Mouse (Mus musculus) liver, embryonic 13.5 days (tissue): ENCODE measurements around the gene Gna13. TPM values are rescaled to one million over a fixed set of nuclear protein-coding genes. Genes with fewer than 3 reads are reported as not detected.

ENCODE experiments used
- ATAC-seq: fragments of 200-750 bp; cut with Nextera tagmentation; 2 replicates; pipeline ENCODE4 v1.8.0; 2017; ENCODE audit warnings: low read depth, mild to moderate bottlenecking, moderate number of reproducible peaks, moderate library complexity
- DNase-seq: peaks from one replicate; pipeline ENCODE4 v3.0.0; 2022
- H3K27ac ChIP-seq: fragments of 300-500 bp; sonication (generic); 2 replicates; pipeline ENCODE4 v1.5.1; 2015; ENCODE audit warnings: moderate library complexity, mild to moderate bottlenecking, inconsistent platforms
- H3K27me3 ChIP-seq: fragments of 300-500 bp; sonication (generic); 2 replicates; pipeline ENCODE4 v1.6.1; 2015; ENCODE audit warnings: mild to moderate bottlenecking, inconsistent platforms
- H3K36me3 ChIP-seq: fragments of 300-500 bp; sonication (generic); 2 replicates; pipeline ENCODE4 v1.6.1; 2015; ENCODE audit warnings: mild to moderate bottlenecking, inconsistent platforms
- H3K4me1 ChIP-seq: fragments of 300-500 bp; sonication (generic); replicated peaks from 2 replicates; pipeline ENCODE4 v1.6.1; 2015; ENCODE audit warnings: inconsistent platforms
- H3K4me2 ChIP-seq: fragments of 300-500 bp; sonication (generic); 2 replicates; pipeline ENCODE4 v1.6.1; 2015; ENCODE audit warnings: inconsistent platforms, mild to moderate bottlenecking, moderate library complexity
- H3K4me3 ChIP-seq: fragments of 300-500 bp; sonication (generic); replicated peaks from 2 replicates; pipeline ENCODE4 v1.5.1; 2015; ENCODE audit warnings: mild to moderate bottlenecking, inconsistent platforms
- H3K9ac ChIP-seq: fragments of 300-500 bp; sonication (generic); 2 replicates; pipeline ENCODE4 v1.6.1; 2015; ENCODE audit warnings: mild to moderate bottlenecking, inconsistent platforms
- H3K9me3 ChIP-seq: fragments of 300-500 bp; sonication (generic); replicated peaks from 2 replicates; pipeline ENCODE4 v1.6.1; 2016; ENCODE audit warnings: inconsistent platforms
- WGBS: fragments of 180-500 bp; shearing (Covaris S2); methylation state at CpG from one replicate; pipeline ENCODE4 v1.1.7; 2015; ENCODE audit not compliant: insufficient replicate concordance; 5-methylcytosine and 5-hydroxymethylcytosine counted together
- polyA plus RNA-seq: library from polyadenylated mRNA; unstranded; fragments of >200 nt; fragmentation: Nextera tagmentation; extraction: Ambion mirVana; gene quantifications from 2 replicates; pipeline ENCODE4 v1.2.1, GENCODE M21; 2015

Gna13 gene
- polyA plus RNA-seq, 1 experiment from 2014 or later: 14.3 TPM

DNA sequence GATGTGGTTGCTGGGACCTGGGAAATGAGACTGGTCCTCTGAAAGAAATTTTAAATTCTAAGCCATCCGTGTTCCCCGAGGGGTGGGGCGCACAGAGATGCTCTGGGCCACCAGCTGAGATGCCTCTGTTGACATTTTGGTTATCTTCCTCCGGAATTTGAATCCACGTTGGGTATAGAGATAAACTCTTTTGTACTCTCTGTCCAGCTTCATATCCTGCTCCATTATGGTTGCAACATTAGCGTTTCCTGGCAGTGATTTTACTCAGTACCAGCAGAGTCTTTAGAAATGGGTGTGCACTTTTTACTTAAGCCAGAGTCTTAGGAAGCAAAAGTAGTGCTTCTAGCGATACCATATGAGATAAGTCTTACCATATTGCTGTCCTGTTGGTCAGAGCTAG lies 15.4 kb downstream of the Gna13 start:
- Histone ChIP-seq H3K4me3 (no peak overlapping the region), H3K9me3 (no peaks in the 10 kb centered on the region), H3K4me2 (no peak overlapping the region), H3K9ac (no peak overlapping the region), H3K36me3 (peaks cover 11% of the 10 kb centered on the region), H3K27ac (no peak overlapping the region), H3K27me3 (no peaks in the 10 kb centered on the region), H3K4me1 (peaks cover 75% of the 10 kb centered on the region)
- ATAC-seq (no peak), DNase-seq (no peak)
- 49% methylated on average over 7 of the region's 7 CpGs for WGBS

DNA sequence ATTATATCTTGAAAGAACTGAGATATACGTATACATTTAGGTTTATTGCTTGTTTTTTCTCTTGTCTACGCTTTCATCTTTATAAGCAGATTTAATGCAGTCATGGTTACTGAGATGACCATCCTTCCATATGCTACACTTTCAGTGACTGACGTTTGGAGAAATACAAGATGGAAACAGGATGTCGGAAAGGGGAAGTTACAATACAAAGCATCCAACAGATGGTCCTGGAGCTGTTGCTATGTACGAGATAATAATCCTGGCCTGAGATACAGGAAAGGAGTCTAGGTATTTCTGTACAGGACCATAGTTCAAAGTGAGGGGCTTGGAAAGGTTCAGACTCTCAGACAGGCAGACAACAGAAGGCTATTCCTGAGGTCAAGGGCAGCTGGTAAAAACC lies 18.0 kb downstream of the Gna13 start:
- Histone ChIP-seq H3K4me3 (no peak overlapping the region), H3K9me3 (no peaks in the 10 kb centered on the region), H3K9ac (no peak overlapping the region), H3K36me3 (no peaks in the 10 kb centered on the region), H3K4me2 (no peak overlapping the region), H3K27me3 (no peaks in the 10 kb centered on the region), H3K27ac (no peak overlapping the region), H3K4me1 (peaks cover 66% of the 10 kb centered on the region)
- WGBS: 50% methylated on average over 5 of the region's 5 CpGs
- ATAC-seq: no peak
- no peak for DNase-seq

DNA sequence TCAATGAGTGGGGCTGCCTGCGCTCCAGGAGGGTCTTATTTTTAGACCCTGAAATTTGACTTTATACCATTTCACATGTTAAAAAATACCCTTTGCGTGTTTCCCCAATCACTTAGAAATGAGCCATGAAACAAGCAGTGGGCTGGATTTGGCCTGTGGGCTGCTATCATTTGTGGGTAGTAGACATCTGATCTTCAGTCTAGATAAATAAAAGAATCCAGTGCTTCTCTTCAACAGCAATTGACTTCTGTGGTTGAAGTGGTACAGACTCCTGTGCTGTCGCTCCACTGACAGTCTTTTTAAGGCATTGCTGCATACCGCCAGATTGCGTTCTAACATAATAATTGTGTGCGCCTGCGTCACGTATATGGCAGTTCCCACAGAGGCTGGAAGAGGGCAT lies 22.7 kb downstream of the Gna13 start:
- Histone ChIP-seq H3K4me1 (peaks cover 49% of the 10 kb centered on the region), H3K4me3 (no peak overlapping the region), H3K27ac (no peak overlapping the region), H3K27me3 (no peaks in the 10 kb centered on the region), H3K9me3 (no peaks in the 10 kb centered on the region), H3K9ac (no peak overlapping the region), H3K4me2 (no peak overlapping the region), H3K36me3 (0 out of 2 replicates have a peak, but pooled peaks cover 2% of the 10 kb centered on the region)
- 85% methylated on average over 8 of the region's 8 CpGs for WGBS
- ATAC-seq: no peak
- DNase-seq: no peak

DNA sequence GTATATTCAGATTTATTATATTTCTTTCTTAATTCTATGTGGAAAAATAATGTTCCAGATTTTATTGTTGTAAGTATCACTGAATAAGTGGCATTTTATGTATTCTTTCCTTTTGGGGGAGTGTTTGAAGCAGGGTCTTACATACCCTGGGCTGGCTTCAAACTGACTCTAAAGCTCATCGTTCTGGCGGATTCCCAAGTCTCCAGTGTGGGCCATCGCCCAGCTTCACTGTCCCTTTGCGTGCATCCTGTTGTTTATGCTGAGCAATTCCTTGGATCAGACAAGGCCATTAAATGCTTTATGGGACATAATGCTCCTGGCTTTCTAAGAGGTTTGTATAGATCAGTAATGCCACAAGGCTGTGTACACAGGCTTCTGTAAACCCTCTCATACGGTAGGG lies 26.4 kb downstream of the Gna13 start:
- Histone ChIP-seq H3K36me3 (peaks cover 19% of the 10 kb centered on the region), H3K4me3 (no peak overlapping the region), H3K9me3 (no peaks in the 10 kb centered on the region), H3K9ac (no peak overlapping the region), H3K4me1 (peaks cover 48% of the 10 kb centered on the region), H3K4me2 (no peak overlapping the region), H3K27ac (no peak overlapping the region), H3K27me3 (no peaks in the 10 kb centered on the region)
- no peak for DNase-seq
- no peak for ATAC-seq
- 88% methylated on average over 5 of the region's 5 CpGs for WGBS

DNA sequence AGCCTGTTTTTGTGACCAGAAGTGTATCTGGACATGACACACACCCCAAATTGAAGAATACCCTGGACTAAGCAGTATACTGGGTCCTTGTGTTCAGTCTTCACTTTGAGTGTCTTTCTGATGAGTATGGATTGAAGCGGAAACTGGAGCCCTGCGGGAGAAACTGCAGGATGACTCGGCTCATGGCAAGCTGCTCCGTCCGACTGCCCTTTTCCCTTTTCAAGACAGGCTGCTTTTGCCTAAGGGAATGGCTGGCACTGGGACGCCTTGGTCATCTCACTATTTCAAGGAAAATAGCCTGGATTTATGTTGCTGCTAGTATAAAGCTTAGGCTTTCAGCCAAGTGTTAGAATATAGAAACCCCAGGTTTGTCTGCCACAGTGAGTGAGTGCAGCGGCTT lies 28.6 kb downstream of the Gna13 start:
- WGBS: 90% methylated on average over 7 of the region's 7 CpGs
- H3K9ac ChIP-seq: no peak overlapping the region

DNA sequence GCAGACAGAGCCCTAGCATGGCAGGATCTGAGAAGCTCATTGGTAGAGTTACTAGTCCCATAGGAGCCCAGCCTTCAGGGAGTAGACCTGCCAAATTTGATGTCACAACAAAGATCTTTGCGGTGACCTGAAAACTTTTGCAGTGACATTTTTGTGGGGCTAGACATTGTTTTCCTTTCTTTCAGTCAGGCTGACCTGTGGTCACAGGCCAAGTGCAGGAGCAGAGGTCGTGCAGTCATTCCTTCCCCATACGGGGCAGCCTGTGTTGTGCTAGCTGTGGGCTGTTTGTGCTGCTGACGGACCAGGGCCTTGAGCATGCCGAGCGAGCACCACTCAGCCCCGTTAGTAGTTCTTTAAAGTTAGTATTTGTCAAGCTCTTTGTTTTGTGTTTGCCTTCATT lies 29.1 kb downstream of the Gna13 start:
- Histone ChIP-seq H3K36me3 (peaks cover 31% of the 10 kb centered on the region), H3K9me3 (no peaks in the 10 kb centered on the region), H3K27ac (0 out of 2 replicates have a peak overlapping the region, but pooled peaks have one; percentile 8), H3K4me3 (no peak overlapping the region), H3K4me1 (peaks cover 35% of the 10 kb centered on the region), H3K9ac (no peak overlapping the region), H3K27me3 (no peaks in the 10 kb centered on the region), H3K4me2 (no peak overlapping the region)
- DNase-seq: no peak
- 65% methylated on average over 7 of the region's 7 CpGs for WGBS
- ATAC-seq: no peak

More for the DNA sequence above, 28.6 kb downstream of the Gna13 start:
- DNase-seq (no peak), ATAC-seq (no peak)
- H3K4me3 ChIP-seq: no peak overlapping the region
- peaks cover 37% of the 10 kb centered on the region for H3K4me1 ChIP-seq
- no peaks in the 10 kb centered on the region for H3K9me3 ChIP-seq
- no peak overlapping the region for H3K4me2 ChIP-seq
- no peaks in the 10 kb centered on the region for H3K27me3 ChIP-seq
- H3K36me3 ChIP-seq: peaks cover 26% of the 10 kb centered on the region
- H3K27ac ChIP-seq: no peak overlapping the region

DNA sequence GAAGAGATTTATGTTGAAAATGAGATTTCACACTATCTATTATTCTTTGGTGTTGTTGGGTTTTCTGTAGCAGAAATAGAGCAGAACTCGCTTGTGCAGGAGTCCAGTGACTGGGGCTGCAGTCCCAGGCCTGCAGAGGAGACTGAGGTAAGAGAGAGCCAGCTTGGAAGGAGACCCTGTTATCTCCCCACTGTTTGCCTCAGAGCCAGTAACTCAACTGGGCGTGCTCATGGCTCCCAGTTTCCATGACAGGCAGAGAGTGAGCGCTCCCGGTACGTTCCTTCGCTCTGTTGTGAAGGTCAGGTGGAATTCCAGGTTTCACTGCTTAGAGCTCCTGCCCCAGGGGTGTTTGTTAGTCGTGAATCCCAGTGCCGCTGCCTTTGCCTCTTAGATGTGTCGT lies 30.0 kb downstream of the Gna13 start:
- DNase-seq (no peak), ATAC-seq (no peak)
- H3K4me1 ChIP-seq: peaks cover 27% of the 10 kb centered on the region
- no peaks in the 10 kb centered on the region for H3K9me3 ChIP-seq
- H3K27ac ChIP-seq: no peak overlapping the region
- H3K27me3 ChIP-seq: no peaks in the 10 kb centered on the region
- H3K4me3 ChIP-seq: no peak overlapping the region
- 87% methylated on average over 9 of the region's 9 CpGs for WGBS
- H3K36me3 ChIP-seq: peaks cover 38% of the 10 kb centered on the region
- no peak overlapping the region for H3K9ac ChIP-seq
- H3K4me2 ChIP-seq: no peak overlapping the region

DNA sequence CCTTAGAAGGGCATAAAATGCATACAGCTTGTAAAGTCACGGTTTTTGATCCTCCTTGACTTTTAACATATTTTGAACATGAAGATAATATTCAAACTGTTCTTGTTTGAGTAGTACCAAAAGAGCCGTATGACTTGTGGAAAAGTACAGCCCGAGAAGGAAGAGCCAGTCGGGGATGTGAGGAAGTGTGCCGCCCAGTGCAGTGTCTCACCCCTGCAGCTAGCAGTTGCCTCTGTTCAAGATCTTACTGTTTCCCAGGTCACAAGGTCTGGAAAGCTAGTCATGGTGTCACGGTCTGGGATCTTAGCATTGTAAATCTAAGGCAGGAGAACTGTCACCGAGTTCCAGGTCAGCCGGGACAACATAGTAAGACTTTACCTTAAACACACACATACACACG lies 32.1 kb downstream of the Gna13 start:
- no peak overlapping the region for H3K9ac ChIP-seq
- no peak for DNase-seq
- H3K9me3 ChIP-seq: no peaks in the 10 kb centered on the region
- peaks cover 45% of the 10 kb centered on the region for H3K36me3 ChIP-seq
- ATAC-seq: no peak
- WGBS: 81% methylated on average over 9 of the region's 9 CpGs
- no peaks in the 10 kb centered on the region for H3K27me3 ChIP-seq
- peaks cover 16% of the 10 kb centered on the region; the same call in 1 of the 2 replicates for H3K4me1 ChIP-seq
- no peak overlapping the region for H3K4me2 ChIP-seq
- H3K27ac ChIP-seq: no peak overlapping the region
- H3K4me3 ChIP-seq: no peak overlapping the region

DNA sequence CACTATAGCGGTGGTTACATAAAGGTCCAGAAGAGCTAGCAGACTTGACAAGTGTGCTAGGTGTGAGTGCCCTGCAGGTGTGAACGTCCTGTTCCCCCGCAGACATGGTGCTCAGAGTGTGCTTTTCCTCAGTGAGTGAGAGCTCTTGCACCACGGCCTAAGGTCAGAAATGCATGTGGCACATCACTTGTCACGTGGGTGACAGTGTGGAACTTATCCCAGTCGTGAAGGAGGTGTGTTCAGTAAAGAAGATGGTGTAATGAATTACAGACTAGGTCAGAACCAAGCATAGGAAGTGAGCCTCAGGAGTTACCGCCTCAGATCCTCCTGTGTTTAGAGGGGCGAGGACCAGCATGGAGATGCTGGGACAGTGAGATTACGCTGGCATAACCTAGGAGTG lies 32.7 kb downstream of the Gna13 start:
- ATAC-seq (no peak), DNase-seq (no peak)
- no peaks in the 10 kb centered on the region for H3K27me3 ChIP-seq
- peaks cover 45% of the 10 kb centered on the region for H3K36me3 ChIP-seq
- no peaks in the 10 kb centered on the region for H3K9me3 ChIP-seq
- WGBS: 88% methylated on average over 9 of the region's 9 CpGs
- no peak overlapping the region for H3K9ac ChIP-seq
- peaks cover 16% of the 10 kb centered on the region; the same call in 1 of the 2 replicates for H3K4me1 ChIP-seq
- H3K4me3 ChIP-seq: no peak overlapping the region
- no peak overlapping the region for H3K4me2 ChIP-seq
- H3K27ac ChIP-seq: no peak overlapping the region

DNA sequence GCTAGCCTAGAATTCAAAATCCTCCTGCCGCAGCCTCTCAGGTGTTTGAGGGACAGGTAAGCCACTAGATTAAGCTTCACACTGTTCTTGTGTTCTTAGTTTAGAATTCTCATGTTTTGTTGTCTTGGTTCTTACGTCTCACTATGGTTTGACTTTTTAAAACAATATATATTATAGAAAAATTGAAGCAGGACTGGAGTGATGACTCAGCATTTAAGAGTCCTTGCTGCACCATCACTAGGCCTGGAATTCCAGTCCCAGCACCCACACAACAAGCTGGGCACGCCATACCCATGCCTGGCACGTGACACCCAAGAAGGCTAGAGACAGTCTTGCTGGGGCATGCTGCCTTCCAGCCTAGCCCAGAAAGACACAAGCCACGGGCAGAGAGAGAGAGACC lies 43.8 kb downstream of the Gna13 start:
- 69% methylated on average over 5 of the region's 5 CpGs for WGBS

DNA sequence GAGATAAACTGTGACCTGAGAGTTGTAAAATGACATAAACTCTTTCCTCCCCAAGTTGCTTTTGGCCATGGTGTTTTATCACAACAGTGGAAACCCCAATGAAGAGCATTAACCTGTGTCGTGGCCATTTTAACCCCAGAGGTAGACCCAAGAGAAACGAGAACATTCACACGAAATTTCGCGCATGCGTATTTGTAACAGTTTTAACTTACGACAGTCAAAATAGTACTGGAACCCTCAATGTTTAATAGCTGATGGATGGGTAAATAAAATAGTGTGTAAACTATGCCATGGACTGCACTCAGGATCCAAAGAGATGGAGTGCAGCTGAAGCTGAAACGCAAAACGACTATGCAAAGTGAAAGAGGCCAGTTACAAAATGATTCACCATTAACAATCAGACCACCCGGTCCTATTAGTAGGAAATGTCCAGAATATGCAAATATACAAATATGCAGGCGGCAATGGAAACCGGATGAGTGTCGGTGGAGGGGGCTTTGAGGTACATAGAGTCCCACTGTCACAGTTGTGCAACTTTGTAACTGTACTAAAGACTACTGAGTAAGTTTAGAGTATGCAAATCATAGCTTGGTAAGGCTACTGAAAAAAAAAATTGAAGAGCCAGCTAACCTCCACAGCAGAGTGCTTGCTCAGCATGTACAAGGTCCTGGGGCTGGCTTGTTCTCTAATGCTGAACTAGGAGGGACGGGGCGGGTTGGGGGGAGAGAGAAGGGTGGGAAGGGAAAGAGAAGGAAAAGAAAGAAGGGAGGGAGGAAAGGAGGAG lies 47.8 kb downstream of the Gna13 start:
- no peak overlapping the region for H3K4me2 ChIP-seq
- no peaks in the 10 kb centered on the region for H3K36me3 ChIP-seq
- ATAC-seq: no peak
- H3K4me1 ChIP-seq: no peaks in the 10 kb centered on the region
- no peaks in the 10 kb centered on the region for H3K27me3 ChIP-seq
- no peak overlapping the region for H3K27ac ChIP-seq
- DNase-seq: no peak
- no peaks in the 10 kb centered on the region for H3K9me3 ChIP-seq
- no peak overlapping the region for H3K9ac ChIP-seq
- WGBS: 81% methylated on average over 15 of the region's 15 CpGs
- H3K4me3 ChIP-seq: no peak overlapping the region

More for the DNA sequence above, 43.8 kb downstream of the Gna13 start:
- H3K27me3 ChIP-seq: no peaks in the 10 kb centered on the region
- H3K4me1 ChIP-seq: no peaks in the 10 kb centered on the region
- H3K27ac ChIP-seq: no peak overlapping the region
- DNase-seq (no peak), ATAC-seq (no peak)
- no peaks in the 10 kb centered on the region for H3K9me3 ChIP-seq
- no peaks in the 10 kb centered on the region for H3K36me3 ChIP-seq
- H3K9ac ChIP-seq: no peak overlapping the region
- no peak overlapping the region for H3K4me2 ChIP-seq
- no peak overlapping the region for H3K4me3 ChIP-seq

DNA sequence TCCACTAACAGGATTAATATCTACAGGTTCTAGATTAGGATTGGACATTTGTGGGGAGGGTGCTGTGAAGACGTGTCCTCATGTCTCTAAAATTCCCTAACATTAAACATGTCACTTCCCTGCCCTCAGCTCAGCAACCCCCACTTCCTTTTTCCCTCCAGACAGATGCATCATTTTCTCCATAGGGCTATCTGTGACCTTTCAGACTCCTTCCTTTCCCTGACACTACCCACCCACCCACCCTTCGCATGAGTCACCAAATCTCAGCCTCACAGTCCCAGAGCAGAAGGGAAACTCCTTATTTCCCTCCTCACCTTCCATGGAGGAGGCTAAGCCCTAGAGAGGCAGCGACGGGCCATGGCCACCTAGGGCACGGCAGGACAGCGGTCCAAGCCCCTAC lies 51.0 kb downstream of the Gna13 start, which contains the start of gene 9930022D16Rik:
Gene 9930022D16Rik (plus strand): TSS at position 301 of the 400 bp plus-strand sequence.
- H3K9me3 ChIP-seq: no peaks in the 10 kb centered on the region
- ATAC-seq (no peak), DNase-seq (no peak)
- H3K4me3 ChIP-seq: no peak within 1 kb of the TSS
- H3K4me1 ChIP-seq: no peaks in the 10 kb centered on the region
- no peaks in the 10 kb centered on the region for H3K27me3 ChIP-seq
- no peaks in the 10 kb centered on the region for H3K36me3 ChIP-seq
- no peak within 1 kb of the TSS for H3K9ac ChIP-seq
- WGBS: 60% methylated on average over 6 of the region's 6 CpGs
- H3K27ac ChIP-seq: no peak within 1 kb of the TSS
- no peak within 1 kb of the TSS for H3K4me2 ChIP-seq
